Mouse (Mus musculus) right cerebral cortex, adult 2 months (tissue): Measurements from ENCODE around the gene Baz1a.
"Not testable (repeated sequence)": the region's sequence is repeated elsewhere in the genome, so short reads cannot be mapped to it uniquely, and the experiment has no call there.

ENCODE experiments used
- DNase-seq, 2 experiments: peaks; one replicate each; pipeline ENCODE4 v3.0.0; 2021 to 2022; ENCODE audit warnings: low spot score in 2 of 2

Baz1a gene

GRCm38 (mm10) chr12:54980939-54981338 lies 33.2 kb downstream of the Baz1a start:
- DNase-seq = no peak

DNA sequence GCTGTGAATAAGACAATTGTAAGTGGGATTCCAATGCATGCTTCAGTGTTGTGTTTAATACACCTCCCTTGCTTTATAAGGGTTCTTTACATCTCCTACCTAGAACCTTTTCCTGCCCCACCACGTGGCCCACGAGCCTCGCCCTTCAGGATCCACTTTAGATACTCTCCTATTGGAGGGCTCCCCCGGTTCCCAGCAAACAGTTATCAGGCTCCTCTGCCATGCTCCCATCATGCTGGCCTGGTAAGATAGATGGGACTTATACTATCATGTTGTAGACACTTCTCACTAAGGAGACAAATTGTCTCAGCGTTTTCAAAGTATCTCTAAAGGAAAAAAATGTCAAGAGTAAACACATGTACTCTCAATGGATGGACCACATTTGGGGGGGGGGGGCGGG lies 33.6 kb downstream of the Baz1a start:
- no peak for DNase-seq

DNA sequence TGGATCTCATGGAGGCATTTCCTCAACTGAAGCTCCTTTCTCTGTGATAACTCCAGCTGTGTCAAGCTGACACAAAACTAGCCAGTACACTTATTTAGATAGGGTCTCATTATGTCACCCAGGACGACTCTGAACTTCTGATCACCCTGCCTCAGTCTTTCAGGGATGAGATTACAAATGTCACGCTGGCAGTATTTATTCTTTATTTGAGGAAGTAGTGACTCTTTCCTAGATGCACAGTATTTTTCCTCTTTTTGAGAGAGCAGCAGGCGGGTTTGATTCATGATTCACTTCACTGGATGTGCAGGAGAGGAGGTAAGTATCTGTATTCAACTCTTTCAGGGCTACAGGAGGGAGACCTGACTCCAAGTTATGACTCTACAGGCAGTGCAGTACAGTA lies 45.1 kb downstream of the Baz1a start:
- DNase-seq = no peak

DNA sequence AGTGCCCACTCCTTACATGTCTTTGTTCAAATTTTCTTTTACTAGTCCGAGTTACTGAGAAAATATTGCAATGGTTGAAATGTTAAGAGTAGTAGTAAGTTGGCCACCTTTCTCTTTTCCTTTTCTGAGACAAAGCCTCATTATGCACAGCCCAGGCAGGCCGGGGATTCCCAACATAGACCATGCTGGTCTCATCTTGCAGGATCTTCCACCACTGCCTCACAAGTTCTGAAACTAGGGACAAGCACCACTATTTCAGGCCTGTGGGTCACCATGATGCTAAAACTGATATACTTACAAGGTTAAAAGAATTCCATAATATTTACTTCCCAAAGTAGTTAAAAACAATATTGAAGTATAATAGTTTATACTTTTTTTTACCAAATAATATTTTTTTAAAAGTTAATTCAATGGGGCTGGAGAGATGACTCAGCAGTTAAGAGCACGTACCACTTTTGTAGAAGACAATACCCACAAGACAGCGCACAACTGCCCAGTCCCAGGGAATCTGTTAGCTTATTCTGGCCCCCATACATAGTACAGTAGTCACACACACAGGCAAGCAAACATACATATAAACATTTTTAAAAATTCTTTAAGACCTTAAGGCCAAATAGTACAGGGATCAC lies 48.5 kb downstream of the Baz1a start:
- DNase-seq = no peak

DNA sequence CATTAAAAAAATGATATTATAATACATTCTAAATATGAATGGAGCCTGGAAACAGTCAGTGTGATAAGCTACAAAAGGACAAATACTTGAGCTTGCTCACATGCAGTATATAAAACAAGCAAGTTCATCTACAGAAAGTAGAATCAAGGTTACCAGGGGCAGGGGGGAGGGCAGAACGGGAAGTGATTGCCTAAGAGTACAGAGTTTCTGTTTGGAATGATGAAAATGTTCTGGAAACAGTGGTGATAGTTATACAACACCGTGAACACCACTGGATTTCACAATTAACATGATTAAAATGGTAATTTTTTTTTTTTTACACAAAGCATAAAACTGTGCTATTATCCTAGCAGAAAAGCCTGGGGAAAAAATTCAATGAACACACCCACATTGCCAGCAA lies 54.6 kb downstream of the Baz1a start:
- no peak for DNase-seq

DNA sequence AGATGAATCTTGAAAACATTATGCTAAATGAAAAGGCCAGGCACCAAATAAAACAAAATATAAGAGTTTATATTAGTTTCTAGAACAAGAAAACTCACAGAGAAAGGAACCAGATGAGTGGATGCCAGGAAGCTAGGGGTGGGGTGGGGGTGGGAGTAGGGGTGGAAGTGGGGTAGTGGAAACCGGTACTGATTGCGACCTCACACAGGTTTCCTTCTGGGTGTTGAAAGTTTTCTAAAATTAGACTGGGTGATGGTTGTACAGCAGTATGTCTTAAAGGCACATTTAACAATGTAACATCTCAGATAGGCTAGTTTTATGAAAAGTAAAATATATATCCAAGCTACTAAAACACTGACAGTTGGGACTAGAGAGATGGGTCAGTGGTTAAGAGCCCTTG lies 57.2 kb downstream of the Baz1a start:
- no peak for DNase-seq

DNA sequence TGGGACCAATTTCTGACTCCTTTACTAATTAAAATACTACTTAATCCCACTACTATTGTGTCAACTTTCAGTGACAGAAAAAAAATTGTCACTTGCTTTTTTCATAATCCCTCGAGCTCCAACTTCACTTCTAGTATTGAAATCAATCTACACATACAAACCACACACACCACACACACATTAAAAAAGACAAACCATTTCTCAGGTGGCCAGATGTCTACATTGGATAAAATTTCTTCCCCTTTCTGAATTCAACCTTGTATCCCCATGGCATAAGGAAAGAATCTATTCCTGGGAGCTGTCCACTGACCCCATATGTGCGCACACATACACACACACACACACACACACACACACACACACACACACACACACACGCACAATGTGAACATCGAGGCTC lies 57.7 kb downstream of the Baz1a start:
- DNase-seq = no peak

GRCm38 (mm10) chr12:54946116-54946515 lies 68.0 kb downstream of the Baz1a start:
- DNase-seq = no peak

DNA sequence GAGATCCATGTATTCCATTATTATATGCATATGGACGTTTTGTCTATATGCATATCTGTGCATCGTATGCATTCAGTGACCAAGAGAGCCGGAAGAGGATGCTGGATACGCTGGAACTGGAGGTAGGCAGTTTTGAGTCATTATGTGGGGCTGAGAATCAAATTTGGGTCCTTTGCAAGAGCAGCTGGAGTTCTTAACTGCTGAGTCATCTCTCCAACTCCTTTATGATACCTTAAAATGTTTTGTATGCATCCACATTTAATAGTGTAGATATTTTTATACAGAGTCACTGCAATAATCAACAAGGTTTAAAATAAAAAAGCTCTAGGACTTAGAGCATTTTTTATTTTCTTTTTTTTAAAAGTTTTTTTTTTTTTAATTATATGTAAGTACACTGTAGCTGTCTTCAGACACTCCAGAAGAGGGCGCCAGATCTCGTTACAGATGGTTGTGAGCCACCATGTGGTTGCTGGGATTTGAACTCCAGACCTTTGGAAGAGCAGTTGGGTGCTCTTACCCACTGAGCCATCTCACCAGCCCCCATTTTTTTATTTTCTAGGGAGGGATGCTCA lies 71.5 kb downstream of the Baz1a start:
- not testable (repeated sequence) for DNase-seq

GRCm38 (mm10) chr12:54937581-54938343 lies 76.4 kb downstream of the Baz1a start:
- not testable (repeated sequence) for DNase-seq

- no peak for DNase-seq
These were observed 103.8 kb downstream of the Baz1a start for GRCm38 (mm10) chr12:54910387-54910786.

GRCm38 (mm10) chr12:54892559-54892958 lies 121.6 kb downstream of the Baz1a start:
- DNase-seq = not testable (repeated sequence)

DNA sequence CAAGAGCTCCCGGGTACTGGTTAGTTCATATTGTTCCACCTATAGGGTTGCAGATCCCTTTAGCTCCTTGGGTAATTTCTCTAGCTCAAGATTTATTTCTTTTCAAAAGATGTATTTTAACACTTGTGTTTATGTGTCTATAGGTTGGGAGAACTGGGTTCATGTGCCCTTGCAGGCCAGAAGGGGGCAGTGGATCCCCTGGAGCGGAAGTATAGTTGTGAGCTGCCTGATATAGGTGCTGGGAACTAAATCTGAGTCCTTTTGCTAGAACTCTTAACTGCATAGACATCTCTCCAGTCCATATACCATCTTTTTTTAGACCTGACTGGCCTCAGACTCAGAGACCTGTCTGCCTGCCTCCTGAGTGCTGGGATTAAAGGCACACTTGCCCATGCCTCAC lies 123.7 kb downstream of the Baz1a start:
- DNase-seq = no peak

DNA sequence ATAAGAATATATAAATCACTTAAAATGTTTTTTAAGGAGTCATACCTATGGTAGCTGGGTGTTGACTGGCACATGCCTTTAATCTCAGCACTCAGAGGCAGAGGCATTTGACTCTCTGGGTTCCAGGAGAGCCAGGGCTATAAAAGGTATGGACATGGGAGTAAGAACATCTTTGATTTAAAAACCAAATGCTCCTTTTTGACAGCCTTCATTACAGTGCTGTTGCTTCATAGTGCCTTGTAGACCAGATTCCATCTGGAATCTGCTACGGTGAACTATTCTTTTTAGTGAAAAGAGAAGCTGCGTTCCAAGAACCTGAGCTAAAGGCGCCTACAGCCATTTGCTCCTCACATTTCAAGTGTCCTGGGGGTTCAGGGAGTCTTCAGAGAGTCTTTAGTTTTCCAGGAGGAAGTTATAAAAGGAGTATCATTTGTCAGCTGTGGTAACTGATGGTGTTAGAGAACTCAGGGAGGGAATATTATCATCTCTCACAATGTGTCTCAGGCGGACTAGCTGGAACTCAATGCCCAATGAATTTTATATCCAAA lies 126.5 kb downstream of the Baz1a start:
- DNase-seq = no peak

DNA sequence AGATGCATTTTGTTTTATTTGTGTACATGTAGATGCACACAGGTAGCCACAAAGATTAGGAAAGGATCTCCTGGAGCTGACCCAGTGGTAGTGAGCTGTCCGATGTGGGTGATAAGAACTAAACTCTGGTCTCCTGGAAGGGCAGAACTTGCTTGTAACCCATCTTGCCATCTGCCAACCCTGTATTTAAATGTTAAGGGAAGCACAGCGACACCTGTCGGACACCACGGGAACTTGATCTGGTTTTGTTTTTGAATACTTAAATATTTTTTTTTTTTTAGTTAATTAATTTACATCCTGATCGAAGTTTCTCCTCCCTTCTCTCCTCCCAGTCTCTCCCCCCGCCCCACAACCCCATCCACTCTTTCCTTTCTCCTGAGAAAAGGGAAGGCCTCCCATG lies 134.5 kb downstream of the Baz1a start:
- peak; percentile 54 to 60 for DNase-seq

DNA sequence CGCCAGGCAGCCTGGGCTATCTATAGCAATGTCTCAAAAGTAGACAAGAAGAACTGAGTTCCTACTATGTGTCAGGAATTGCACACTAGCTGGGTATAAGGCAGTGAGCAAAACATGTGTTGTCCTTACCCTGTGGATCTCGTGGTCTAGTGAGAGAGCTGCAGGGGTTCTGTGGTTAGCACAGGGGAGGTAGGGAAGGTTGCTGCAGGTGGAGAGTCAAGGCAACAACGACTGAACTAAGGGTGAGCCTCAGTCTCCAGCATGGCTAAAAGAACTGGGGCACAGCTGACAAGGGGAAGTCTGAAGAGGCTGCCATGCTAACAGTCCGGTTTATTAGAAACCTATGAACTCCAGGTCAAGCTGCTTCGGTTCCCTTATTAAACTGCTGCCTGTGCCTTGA lies 134.9 kb downstream of the Baz1a start:
- DNase-seq = no peak

DNA sequence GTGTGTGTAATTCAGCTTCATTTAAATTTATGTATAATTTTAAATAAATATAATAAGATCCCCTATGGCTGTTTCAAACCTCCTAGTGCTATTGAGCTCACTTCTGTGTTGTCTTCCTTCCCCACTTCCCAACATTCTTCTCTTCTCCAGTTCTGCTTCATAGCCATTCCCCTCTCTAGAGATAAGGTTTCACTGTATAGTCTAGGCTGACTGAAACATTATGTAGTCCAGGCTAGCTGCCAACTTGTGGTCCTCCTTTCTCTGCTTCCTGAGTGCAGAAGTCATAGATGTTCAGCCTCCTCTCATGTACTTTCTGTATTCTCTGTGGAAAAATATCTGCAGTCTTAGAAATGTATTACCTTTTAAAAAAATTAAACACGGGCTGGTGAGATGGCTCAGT lies 136.3 kb downstream of the Baz1a start:
- no peak for DNase-seq

DNA sequence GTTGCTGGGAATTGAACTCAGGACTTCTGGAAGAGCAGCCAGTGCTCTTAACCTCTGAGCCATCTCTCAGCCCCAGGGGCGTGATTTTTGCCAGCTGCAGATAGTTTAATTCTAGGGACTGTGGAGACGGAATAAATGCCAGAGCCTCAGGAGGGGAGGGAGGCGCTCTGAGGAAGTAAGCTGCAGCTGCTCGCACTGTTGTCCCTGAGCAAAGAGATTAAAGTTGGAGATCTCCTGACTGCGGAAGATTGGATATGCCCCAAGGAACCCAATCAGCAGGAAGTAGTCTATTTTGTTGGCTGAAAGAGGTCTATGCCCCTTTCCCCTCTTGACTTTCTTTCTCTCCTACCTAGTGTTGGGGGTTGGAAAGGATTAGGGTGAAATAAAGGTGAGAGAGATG lies 137.3 kb downstream of the Baz1a start:
- DNase-seq = no peak

- DNase-seq = no peak
These were observed 139.4 kb downstream of the Baz1a start for GRCm38 (mm10) chr12:54874711-54875110.

DNA sequence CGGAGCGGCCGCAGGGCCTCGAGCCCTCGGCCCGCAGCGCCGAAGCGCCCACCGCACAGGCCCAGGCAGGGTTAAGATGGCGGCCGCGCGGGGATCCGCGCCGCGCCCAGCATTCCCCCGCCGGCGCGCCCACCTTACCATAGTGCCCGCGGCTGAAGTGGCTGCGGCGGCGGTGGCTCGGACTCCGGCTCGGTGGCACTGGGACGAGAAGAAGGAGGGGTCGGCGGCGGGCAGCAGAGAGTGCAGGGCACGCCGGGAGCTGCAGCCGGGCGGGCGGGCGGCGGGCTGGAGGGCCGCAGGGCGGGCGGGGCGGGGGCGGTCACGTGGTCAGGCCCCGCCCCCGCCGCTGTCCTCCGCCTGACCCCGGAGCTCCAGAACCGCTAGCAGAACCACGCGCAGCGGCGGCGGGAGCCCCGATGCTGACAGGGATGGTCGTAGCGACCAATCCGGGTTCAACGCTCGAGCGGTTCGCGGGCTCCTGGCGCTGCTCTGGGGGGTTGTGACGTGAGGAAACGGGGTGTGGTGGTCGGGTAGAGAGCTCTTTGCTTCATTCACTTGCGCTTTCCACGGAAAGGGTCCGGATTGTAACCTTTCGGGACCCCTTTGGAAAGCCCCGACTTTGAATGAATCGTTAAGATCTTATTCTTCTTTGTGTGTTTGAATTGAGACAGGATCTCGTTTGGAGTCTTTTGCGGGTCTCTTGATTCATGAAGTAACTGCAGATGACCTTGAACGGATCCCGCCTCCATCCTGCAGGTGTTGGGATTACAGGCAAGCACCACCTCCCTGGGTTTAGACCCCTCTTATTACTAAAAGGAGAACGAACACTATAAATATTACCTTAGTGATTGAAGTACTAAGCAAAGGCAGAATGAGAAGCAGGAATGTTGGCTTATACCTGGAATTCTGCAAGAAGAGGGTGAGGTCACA lies 151.3 kb downstream of the Baz1a start, which contains the start of gene Cfl2:
Gene Cfl2, minus strand, starts transcription at position 272 of the 930 bp plus-strand sequence.
- peak; percentile 80 to 84 for DNase-seq

GRCm38 (mm10) chr12:54861991-54862605 lies 152.1 kb downstream of the Baz1a start:
- DNase-seq = peak; percentile 58 to 59
